Mouse (Mus musculus) embryo, embryonic 10.5 days (tissue): ENCODE measurements around the gene Rplp0.

Experiments
- DNase-seq: peaks from one replicate; pipeline ENCODE4 v3.0.0-alpha.2; 2015; ENCODE audit warnings: low spot score

Gene Rplp0

DNA sequence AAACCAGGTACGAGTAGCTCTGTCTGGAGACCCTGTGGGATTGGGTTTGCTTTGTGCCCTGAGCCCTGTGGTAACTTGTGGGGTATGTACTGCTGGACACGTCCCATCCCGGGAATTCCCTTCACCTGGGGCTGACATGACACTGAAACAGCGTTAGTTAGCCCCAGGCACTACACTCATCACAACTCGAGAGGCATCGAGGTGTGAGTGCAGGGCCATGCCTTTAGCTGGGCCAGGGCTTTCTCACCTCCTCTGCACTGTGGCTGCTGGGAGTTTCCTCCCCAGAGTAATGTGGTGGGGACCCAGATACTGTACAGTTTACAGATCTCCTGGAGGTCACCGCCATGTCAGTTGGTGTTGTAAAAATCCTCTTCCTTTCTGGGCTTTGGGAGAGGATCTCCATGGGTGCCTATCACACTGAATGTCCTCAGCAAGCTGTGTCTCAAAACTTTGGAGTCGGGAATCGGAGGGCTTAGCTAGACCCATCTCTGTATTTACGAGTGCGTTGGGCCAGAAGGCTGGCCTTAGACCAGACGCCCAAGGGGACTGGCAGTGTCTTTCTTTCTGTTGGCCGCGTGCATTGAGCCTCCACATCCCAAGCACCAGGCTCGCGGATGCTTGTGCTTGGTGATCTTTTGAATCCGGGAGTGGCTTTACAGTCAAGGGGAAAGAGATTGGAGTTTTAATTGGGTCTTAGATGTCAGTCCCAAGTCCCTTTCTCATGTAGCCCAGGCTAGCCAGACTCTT, 32.6 kb upstream of the Rplp0 start:
- no peak for DNase-seq

DNA sequence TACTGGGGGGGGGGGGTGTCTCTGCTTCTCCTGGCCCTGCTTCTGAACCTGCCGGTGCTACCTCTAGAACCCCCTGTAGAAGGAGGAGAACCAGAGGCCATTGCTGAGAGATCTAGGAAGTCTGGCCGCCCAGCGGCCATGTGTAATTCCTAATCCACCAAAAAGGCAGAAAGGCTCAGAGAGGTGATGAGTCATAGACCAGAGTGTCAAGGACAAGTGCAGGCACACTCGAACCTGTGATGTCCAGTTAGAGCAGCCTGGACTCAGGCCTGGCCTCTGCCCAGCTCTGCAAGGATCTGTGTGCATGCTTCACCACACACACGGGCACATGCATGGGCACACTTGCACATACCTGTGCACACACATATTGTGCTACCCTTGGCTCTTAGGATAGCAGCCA, 31.1 kb upstream of the Rplp0 start:
- DNase-seq = no peak

DNA sequence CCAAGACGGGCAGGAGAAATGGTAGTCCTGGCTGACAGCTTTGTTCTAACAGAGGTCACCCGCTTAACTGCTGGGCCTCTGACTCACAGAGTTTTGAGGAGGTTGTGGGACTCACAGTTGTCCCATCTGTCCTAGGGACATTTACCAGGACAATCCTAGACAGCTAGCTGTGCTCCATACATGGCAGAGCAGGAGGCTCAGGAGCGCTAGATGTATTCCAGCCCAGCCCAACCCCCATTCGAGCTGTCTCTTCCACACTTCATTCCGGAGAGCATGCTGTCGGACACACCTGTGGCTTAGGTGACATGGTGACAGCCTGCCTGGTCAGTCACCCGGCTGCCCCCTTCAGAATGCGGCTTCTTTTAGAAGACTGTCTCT, 29.9 kb upstream of the Rplp0 start:
- no peak for DNase-seq

DNA sequence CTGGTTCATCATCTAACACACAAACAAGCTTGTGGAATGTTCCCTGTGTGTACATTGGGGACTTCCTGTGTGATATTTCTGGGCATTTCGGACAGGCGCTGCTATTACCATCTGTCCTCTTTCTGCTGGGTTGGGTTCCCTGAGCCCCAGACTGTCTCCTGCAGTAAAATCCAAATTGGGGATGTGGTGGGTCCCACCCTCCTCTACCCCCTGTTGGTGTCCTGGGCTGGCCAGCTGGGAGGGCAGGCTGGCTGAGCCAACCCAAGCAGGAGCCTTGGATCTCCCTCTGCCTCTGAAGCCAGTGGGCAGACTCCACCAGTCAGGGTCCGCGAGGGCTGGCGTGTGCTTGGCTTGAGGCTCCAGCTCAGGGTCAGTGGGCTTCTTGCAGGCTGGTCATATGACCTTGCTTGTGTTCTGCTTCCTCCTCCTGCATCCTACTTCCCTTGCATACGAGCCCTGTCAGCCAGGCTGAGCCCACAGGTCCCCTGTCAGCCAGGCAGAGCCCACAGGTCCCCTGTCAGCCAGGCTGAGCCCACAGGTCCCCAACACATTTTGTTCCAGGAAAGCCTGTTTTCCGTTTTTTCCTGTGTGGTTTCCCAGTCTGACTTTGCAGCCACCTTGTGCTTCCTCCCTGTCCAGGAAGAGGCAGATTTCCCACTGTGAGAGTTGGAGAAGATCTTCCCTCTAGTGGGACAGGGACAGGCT, 29.4 kb upstream of the Rplp0 start:
- DNase-seq = no peak

DNA sequence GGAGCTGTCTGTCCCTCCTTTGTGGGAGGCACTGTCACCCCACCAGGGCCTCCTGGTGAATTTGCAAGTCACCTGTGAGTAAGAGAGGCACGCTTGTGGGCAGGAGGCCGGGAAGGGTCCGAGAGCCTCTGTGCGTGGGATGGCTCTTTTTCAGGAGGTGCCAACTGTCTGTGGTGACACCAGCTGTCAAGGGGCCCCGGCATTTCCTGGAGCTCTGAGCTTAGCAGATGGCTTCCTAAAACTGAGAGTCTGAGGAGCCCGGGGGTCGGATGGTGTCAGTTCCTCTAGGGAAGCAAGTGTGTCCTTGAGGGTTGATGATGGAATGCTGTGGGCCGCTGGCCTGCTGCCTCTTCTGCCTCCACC, 28.8 kb upstream of the Rplp0 start:
- no peak for DNase-seq

DNA sequence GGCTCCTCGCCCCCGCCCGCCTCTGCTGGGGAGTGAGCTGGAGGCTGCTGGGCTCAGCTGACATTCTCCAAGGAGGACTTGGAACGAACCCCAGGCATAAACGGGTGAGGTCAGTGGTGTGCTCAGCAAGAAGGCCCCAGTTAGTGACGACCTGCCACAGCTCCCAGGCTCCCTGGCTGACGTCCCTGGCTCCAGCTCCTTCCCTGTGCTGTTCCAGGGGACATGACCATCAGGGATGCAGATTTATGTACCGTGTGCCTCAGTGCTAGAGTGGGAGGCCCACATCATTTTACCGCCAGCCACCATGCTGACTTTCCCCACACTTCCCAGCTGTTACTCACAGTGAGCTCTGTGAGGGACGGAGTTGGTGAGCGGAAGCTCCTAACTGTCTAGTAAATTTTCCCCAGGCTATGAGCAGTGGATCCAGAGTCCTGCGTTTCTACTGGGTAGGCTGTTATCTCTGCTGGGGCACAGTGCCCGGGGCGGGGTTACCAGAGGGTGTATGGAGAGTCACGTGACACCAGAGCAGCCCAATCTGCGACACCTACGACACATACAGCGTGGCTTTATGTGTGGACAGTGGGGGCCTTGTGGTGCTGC, 27.5 kb upstream of the Rplp0 start:
- DNase-seq = no peak

DNA sequence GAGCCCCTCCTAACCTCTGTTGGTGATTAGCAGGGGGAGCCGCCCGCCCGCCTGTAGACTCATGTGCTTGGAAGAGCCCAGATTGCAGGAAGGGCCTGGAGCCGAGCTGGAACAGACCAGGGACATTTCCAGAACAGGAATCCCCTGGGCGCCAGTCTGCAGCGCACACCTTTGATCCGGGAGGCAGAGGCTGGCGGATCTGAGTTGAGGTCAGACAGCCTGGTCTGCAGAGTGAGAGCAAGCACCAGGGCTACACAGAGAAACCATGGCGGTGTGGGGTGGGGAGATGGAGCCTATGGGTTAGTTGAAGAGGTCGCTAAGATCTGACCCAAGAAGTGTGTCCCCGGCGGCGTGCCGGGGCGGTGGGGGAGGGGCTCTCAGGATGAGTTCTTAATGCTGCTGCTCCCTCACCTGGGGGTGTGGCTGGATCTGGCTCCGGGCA, 25.0 kb upstream of the Rplp0 start:
- no peak for DNase-seq

DNA sequence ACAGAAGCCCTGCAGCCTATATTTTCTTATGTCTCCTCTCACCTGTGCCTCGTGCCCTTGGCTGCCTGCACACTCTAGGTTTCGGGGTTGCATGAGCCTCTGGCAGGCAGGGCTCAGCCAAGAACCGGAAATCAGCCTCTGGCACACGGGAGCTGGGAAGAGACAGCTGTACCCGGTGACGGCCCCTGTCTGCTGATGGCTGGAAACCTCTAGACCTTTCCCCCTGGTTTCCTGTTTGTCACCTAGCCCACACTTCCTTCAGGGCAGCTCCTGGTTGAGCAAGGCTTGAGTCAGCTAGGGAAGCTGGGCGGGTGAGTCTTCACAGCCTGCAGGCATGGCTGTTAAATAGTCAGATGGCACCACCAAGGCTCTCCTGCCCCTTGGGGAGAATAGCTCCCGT, 24.4 kb upstream of the Rplp0 start:
- no peak for DNase-seq

DNA sequence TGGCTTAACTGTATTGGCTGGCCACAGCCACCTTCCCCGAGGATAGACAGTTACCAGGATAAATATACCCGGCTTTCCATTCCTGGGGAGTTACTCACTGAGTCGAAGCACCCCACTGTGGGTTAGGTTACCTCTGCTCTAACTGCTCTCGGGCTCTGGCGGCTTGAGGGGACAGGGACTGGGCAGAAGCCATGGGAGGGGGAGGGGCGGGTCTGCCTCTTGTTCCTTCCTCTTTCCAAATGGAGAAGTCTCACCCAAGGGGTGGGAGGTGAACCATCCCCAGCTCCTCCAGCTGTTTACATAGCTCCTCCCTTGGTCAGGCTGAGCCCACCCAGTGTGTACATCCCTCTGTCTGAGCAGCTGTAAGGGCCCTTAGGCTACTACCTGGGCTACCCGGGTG, 23.6 kb upstream of the Rplp0 start:
- DNase-seq = no peak

DNA sequence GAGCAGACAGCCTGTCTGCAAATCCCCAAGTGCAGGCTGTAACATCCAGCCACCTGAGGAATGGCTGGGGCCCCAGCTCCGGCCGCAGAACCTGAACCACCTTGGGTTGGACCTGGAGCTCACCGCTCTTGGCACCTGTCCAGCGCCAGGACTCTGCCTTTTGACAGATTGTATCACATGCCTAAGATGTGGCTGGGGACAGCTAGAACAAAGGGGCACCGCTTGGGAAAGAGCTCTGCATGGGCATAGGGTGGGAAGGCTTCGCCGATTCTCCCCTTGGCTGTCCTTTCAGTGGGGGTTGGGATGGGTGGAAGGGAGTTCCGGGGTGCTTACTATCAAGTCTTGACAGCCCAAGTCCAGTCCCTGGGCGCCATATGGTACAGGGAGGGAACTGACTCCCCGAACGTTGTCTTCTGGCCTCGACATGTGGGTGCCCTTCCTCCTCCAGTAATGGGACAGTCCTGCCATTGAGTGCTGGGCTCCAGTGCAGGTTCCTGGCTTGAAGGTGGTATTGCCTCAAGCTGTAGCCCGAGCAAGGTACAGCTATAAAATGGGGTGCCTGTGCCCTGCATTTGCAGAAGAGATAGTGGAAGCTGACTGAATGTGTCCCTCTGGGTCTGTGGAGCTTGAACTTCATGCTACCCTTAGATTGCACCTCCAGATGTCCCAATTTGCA, 21.1 kb upstream of the Rplp0 start:
- no peak for DNase-seq

DNA sequence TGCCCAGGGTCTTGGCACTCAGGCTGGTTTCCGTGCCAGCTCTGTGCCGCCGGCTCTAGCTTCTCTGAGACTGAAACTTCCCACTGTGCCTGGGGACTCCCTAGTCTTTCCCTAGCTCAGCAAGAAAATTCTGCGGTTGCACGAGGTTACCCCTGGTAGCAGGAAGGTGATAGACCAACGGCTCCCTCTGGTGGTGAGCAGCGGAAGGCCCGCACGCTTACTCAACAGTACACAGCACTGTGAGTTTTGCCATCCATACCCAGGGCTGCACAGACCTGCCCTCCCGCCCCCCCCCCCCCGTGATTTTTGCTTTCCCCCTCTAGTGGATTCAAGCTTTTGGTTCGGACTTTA, 20.6 kb upstream of the Rplp0 start:
- peak; percentile 93 for DNase-seq

DNA sequence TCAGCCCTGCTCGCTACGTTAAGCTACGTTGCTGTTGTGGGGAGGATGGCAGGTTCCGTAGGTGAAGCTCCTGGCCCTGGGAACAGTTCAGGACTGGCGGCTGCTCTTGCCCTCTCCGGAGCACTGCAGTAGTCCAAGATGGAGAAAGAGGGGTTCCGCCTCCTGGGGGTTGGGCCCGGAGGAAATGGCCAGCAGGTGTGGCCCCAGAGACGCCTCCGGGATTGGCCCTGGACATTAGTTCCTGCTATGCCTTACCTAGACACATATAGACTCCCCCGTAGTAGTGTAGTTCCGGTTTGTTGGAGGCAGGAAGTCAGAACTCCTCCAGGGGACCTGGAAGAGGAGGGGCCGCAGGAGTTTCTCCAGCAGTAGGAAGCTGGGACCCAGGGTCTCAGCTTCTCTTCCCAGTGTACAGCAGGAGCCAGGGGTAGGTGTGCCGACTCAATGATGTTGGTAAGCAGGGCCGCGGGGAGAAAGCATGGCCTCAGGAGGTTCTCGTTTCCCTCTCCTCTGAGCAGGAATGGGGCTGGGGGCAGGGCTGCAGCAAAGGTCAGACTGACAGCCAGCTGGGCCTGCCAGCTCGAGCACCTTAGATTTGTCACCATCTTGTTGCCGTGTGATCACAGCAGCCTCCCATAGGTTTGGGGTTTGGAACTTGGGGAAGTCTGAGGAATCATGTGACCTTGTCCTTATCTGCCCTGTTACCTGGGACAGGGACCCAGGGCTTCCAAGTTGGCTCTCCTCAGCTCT, 16.5 kb upstream of the Rplp0 start:
- DNase-seq = no peak

DNA sequence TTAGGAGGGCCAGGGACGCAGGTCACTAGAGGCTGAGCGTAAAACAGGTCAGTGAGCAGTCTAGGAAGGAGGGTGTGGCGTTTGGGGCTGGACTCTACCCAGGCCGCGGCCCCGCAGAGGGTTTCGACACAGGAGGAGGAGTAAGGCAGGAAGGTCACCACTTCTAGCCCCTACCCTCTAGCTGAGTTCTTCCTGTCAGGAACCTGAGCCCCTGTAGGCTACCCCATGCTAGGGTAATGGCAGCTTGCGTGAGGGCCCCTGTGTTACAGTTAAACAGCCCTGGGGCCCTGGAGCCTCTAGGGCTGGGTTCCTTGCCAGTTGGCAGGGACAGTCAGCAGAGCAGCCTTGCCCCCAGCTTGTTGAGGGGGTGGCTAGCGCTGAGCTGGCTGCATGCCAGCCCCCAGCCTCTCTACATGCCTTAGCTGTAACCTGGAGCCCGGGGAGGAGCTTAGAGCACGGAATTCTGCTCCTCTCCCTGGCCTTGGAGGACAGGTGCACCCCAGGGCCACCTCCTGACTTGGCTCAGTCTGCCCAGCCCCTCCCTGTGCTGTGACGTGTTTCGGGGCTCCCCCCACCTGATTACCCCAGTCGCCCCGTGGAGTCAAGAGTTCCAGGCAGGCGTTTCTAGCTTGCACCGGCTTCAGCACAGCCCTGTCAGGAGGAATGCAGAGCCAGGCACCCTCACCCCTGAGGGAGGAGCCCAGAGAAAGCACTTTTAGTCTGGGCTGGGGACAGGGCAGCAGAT, 15.6 kb upstream of the Rplp0 start:
- DNase-seq = no peak

DNA sequence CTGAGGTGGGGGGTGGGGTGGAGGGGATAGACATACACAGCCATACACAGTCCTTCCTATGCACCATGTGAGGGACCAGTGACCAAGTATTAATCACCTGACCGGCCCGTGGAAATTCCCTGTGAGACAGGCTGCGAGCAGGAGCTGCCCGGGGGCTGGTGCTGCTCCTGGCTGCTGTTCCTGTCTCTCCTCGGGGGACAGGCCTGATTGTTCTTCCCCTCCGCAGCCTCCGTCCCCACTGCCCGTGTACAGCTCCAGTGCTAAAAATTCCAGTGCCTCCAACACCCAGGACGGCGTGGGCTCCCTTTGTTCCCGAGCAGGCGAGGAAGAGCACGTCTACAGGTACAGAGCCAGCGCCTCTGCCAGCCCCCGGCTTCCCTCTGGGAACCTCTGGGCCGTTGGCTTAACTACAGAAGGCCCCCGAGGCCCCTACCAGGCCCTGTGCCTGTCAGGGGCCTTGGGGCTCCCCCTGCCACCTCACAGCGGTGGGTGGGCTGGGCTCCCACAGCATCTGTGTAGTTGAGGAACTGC, 14.5 kb upstream of the Rplp0 start:
- no peak for DNase-seq

DNA sequence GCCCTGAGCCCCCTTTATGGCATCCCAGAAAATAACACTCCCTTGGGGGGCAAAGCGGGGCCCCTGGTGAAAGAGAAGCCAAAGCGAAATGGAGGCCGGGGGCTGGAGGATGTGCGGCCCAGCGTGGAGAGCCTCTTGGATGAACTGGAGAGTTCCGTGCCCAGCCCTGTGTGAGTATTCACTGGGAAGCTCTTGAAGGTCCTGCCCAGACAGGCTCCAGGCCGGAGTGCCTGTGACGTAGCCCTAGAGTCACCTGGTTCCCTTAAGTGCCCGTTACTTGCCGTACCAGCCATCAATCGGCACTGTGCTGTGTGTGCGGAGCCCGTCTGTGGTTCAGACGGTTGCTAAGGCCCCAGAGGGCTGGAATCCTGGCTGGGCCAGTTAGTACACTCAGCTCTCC, 13.6 kb upstream of the Rplp0 start:
- DNase-seq = no peak

DNA sequence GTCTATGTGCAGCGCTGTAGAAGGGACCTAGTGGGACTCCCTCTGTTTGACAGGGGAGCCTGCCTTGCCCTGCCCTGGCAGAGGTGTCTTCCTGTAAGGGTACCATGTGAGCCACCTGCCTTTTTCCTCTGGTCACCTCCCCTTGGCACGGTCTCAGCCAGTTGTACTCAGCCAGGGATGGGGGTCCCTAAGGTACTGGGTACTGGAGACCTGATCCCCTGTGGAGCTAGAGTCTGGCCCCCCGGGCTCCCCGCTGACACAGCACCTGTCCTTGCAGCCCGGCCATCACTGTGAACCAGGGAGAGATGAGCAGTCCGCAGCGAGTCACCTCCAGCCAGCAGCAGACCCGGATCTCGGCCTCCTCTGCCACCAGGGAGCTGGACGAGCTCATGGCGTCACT, 12.7 kb upstream of the Rplp0 start:
- DNase-seq = no peak

DNA sequence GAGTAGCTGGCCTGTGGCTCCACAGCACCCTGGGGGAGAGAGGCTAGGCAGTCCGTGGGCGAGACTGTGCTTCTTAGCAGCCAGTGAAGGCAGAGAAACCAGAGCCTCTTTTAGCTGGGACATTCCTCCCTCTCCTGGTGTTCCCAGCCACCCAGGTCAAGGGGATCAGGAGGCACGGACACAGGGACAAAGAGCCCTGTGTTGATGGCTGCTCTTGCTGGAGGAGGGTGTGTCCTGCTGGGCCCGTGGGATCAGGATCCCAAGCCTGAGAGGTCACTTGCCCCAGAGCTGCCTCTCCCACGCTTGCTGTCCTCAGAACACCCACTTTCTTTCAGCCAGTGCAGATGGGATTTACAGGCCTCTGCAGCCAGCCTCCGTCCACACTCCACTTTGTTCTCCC, 12.3 kb upstream of the Rplp0 start:
- no peak for DNase-seq

DNA sequence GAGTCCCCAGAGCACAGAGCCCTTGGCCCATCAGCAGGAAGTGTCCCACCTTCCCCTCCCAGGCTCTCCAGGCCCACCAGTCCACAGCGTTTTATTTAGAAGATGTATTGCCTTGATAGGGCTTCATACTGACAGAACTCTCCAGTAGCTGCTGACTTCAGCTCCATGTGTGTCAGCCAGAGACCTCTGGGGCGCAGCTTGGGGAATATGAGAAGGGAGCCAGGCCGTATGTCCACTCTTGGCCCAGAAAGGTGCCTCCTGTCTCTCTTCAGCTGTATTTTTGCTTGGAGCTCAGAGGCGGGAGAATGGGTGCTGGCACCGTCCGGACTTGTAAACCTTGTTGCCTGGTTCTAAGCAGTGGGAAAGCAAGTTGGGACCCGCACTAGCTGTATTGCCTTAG, 11.8 kb upstream of the Rplp0 start:
- no peak for DNase-seq

DNA sequence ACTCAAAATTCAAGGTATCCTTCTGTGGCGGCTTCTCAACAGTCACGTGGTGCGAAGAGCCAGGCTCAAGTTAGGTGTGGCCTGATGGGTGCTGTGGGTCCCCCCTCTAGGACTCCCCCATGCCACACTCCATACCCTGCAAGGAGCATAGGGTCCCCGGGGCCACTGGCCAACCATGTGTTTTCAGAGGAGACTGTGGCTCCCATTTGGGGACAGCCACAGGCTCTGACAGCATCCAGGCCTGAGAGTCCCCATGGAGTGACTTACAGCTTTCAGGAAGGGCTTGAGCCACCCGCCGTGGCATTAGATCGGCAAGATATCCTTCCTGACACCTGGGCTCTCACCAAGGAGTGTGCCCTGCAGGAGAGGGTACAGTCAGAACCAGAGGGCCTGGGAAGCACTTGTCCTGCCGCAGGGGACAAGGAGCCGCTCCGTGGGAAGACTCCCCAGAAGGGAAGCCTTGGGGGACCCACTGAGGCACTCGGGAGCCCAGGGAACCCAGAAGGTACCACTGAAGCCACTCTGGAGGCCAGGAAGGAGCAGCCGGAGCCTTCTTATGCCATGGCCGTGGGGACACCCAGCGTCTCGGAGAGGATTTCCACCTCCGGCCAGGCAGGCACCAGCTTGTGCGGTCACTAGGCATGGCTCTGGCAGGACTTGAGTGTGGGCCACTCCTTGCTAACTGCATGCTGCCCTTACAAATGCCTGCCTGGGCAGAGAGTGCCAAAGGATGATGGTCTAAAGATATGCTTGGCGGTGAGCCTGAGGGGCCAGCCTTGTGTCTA, 10.6 kb upstream of the Rplp0 start:
- no peak for DNase-seq

DNA sequence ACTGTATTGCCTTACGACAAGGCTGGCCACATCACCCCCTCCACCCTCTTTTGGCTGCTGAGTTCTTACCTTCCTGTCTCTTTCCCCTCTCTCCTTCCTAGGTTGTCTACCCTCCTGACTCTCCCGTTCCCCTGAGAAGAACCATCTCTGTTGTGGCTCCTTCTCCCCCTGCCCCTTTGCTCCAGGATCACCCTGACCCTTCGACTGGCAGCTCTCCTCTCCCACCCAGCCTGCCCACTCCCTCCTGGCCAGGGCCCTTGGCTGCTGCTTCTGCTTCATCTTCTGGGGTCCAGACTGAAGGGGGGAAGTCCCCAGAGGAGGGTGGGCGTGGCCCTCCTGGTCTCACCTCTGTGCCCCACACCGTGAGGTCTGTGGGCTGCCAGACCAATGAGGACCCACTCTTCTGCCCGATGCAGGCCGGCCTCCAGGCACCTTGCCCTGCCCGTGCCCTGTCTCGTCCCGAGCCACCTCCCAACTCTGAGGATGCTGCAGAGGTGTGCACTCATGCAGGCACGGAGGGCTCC, 8.7 kb upstream of the Rplp0 start:
- no peak for DNase-seq
